Mouse (Mus musculus): ENCODE measurements at regions not wholly inside any gene's neighbourhood (a gene's known extent, or its start where the extent isn't known, plus 50 kb on each side); places are given as distances from the start of the nearest gene placed in this dataset.

DNA sequence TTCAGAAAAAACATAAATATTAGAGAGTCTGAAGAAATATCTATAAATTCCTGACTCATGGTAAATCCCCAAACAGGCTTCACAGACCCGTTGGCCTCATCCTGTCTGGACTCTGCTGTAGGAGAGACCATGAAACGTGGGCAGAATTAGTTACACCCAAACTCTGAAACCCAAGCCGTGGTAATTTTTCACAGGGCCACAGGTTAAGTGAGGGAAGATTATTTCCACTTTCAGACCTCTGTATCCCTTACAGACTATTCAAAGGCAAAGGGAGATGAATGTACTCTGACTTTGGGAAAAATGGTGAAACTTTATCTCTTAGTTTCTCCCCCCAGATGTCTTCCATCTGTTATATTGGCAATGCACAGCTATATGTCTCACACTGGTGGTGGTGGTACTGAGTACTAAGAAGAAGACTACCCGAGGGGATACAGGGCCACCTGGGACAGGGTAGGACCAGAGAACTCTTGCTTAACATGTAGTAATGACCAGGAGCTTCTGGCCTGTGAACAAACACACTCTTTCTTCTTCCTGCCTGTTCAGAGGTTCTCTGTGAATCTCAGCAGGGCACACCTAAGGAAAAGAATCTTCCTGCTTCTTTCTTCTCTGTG is 388.8 kb upstream of the Actbl2 start:
- TF ChIP-seq CTCF (IDR thresholded peaks at IDR 0.05; ENCODE audit: low read depth, low read length): no peak
- no peak for TF ChIP-seq POLR2A (IDR thresholded peaks at IDR 0.05; ENCODE audit: borderline replicate concordance, low read depth, low read length)
